Mouse (Mus musculus) heart, adult 10 weeks (tissue): ENCODE results near the gene Prl7a2. TPM values are rescaled to one million over a fixed set of nuclear protein-coding genes. Genes with fewer than 3 reads are reported as not detected.

ENCODE experiments used
- polyA plus RNA-seq: library from polyadenylated mRNA; stranded (reverse); fragments of 350-450 nt; fragmentation: Illumina TruSeq; extraction: RNeasy Lipid Tissue Mini Kit (QIAGEN cat#74804); gene quantifications from one replicate; pipeline ENCODE4 v1.2.3, GENCODE M21; 2014; ENCODE audit warnings: low read depth, low replicate concordance

Prl7a2 gene
- not detected for polyA plus RNA-seq

GRCm38 (mm10) chr13:27667936-27668335 lies at the start of gene Prl7a2:
Prl7a2 (minus strand) TSS chr13:27668036.

GRCm38 (mm10) chr13:27716636-27717035 lies 48.8 kb upstream of the Prl7a2 start, which contains the start of gene Prl7d1:
Prl7d1 (minus strand) TSS chr13:27716736.

GRCm38 (mm10) chr13:27642393-27642792 lies 25.4 kb downstream of the Prl7a2 start, which contains the start of gene Prl7a1:
Prl7a1 (minus strand) TSS chr13:27642493.

GRCm38 (mm10) chr13:27610482-27610881 lies 57.4 kb downstream of the Prl7a2 start, which contains the start of gene Prl7b1:
Prl7b1 (minus strand) TSS chr13:27610582.

Other genes with a start within 250 kb of the Prl7a2 start
- gene Prl8a6, start 229.3 kb downstream of the Prl7a2 start, polyA plus RNA-seq: not detected
- gene Prl8a8, start 154.8 kb downstream of the Prl7a2 start, polyA plus RNA-seq: not detected
- gene Prl8a9, start 103.4 kb downstream of the Prl7a2 start, polyA plus RNA-seq: not detected
- gene Prl8a1, start 85.9 kb downstream of the Prl7a2 start, polyA plus RNA-seq: not detected
- gene Prl7b1, start 57.5 kb downstream of the Prl7a2 start, polyA plus RNA-seq: not detected
- gene Prl7a1, start 25.5 kb downstream of the Prl7a2 start, polyA plus RNA-seq: not detected
- not detected for gene Prl7d1, start 48.7 kb upstream of the Prl7a2 start, polyA plus RNA-seq
- not detected for gene Prl7c1, start 112.8 kb upstream of the Prl7a2 start, polyA plus RNA-seq
- gene Prl2a1, start 133.6 kb upstream of the Prl7a2 start, polyA plus RNA-seq: not detected
- gene Prl2c1, start 181.3 kb upstream of the Prl7a2 start, polyA plus RNA-seq: not detected